Mouse (Mus musculus) intestine, embryonic 15.5 days (tissue): ENCODE measurements around the gene Cd4. TPM values are rescaled to one million over a fixed set of nuclear protein-coding genes. Genes with fewer than 3 reads are reported as not detected.
A peak's percentile ranks its signal among the peaks of the same experiment; 100 is the strongest.
"Not testable (repeated sequence)": the region's sequence is repeated elsewhere in the genome, so short reads cannot be mapped to it uniquely, and the experiment has no call there.

Experiments used
- ATAC-seq: fragments of 200-750 bp; cut with Nextera tagmentation; 2 replicates; pipeline ENCODE4 v1.8.0; 2017; ENCODE audit warnings: moderate TSS enrichment, moderate library complexity
- H3K27ac ChIP-seq: fragments of 300-500 bp; sonication (generic); 2 replicates; pipeline ENCODE4 v1.5.1; 2015; ENCODE audit warnings: mild to moderate bottlenecking, inconsistent platforms
- H3K27me3 ChIP-seq: fragments of 300-500 bp; sonication (generic); replicated peaks from 2 replicates; pipeline ENCODE4 v1.6.1; 2015; ENCODE audit warnings: inconsistent platforms
- H3K36me3 ChIP-seq: fragments of 300-500 bp; sonication (generic); 2 replicates; pipeline ENCODE4 v1.6.1; 2015; ENCODE audit warnings: inconsistent platforms
- H3K4me1 ChIP-seq: fragments of 300-500 bp; sonication (generic); replicated peaks from 2 replicates; pipeline ENCODE4 v1.6.1; 2015; ENCODE audit warnings: inconsistent platforms
- H3K4me2 ChIP-seq: fragments of 300-500 bp; sonication (generic); replicated peaks from 2 replicates; pipeline ENCODE4 v1.6.1; 2015; ENCODE audit warnings: mild to moderate bottlenecking, inconsistent platforms
- H3K4me3 ChIP-seq: fragments of 300-500 bp; sonication (generic); replicated peaks from 2 replicates; pipeline ENCODE4 v1.5.1; 2015; ENCODE audit warnings: inconsistent platforms
- H3K9ac ChIP-seq: fragments of 300-500 bp; sonication (generic); 2 replicates; pipeline ENCODE4 v1.6.1; 2015; ENCODE audit warnings: inconsistent platforms
- H3K9me3 ChIP-seq: fragments of 300-500 bp; sonication (generic); 2 replicates; pipeline ENCODE4 v1.6.1; 2016; ENCODE audit warnings: inconsistent platforms
- WGBS: fragments of 180-500 bp; shearing (Covaris S2); methylation state at CpG from one replicate; pipeline ENCODE4 v1.1.7; 2015; 5-methylcytosine and 5-hydroxymethylcytosine counted together
- polyA plus RNA-seq: library from polyadenylated mRNA; unstranded; fragments of >200 nt; fragmentation: Nextera tagmentation; extraction: Ambion mirVana; gene quantifications from 2 replicates; pipeline ENCODE4 v1.2.1, GENCODE M21; 2015

The Cd4 gene
- polyA plus RNA-seq, 1 experiment from 2014 or later: 0.48 TPM

DNA sequence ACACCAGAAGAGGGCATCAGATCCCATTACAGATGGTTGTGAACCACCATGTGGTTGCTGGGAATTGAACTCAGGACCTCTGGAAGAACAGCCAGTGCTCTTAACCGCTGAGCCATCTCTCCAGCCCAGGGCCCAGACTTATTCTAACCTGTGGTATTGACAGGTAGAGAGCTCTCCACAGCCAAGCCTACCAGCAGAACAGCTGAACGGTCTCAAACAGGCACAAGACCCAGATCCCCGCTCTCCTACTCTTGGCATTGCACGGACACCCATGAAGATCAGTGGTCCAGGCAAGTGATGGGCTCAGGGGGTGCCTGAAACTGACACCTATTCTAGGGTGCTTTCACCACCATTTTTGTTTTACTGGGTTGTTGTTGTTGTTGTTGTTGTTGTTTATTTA lies 56.8 kb downstream of the Cd4 start:
- peaks cover 10% of the 10 kb centered on the region for H3K36me3 ChIP-seq
- H3K4me1 ChIP-seq: peaks cover 21% of the 10 kb centered on the region
- H3K4me2 ChIP-seq: peak overlapping the region; percentile 90
- not testable (repeated sequence) for ATAC-seq, H3K4me3 ChIP-seq, H3K9ac ChIP-seq, H3K9me3 ChIP-seq, H3K27me3 ChIP-seq, H3K27ac ChIP-seq
- 96% methylated on average over 4 of the region's 4 CpGs for WGBS

DNA sequence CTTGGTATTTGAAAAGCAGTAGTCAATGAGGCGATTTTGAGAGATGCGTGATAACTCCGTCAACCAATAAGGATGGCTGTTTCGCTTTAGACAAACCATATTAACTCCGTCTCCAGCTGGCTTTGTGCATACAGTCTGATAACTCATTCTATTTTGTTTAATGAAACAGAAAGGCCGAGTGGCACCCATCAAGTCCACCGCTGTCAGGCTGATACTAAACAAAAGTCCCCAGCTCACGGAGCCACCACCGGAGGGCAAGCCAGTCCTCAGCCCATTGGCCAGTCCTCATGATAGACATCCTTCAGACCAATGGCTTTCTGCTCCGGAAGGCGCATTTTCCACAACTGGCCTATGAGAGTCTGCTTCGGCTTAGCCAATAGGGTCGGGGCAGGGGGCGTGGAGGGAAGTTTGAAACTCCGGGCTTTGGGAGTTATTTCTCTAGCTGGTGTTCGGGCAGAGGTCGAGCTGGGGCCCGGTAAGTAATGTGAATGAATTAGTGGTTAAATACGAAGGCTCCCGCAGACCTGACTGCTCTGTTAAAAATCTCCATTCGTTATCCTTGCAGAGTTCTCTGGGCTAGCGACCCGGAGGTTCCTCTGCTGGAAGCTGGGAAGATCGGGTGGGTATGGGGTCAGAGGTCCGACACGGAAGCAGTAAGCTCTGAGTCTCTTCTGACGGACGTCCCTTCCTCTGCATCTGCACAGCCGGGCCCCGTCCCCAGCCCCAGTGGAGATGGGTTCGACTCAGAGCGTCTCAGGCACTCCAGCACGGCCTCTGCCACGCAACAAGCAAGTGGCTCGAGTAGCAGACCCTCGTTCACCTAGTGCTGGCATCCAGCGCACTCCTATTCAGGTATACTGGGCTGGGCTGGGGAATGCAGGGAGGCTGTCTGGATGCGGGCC lies 58.0 kb downstream of the Cd4 start:
- WGBS: under 1% methylated on average over 38 of the region's 38 CpGs

DNA sequence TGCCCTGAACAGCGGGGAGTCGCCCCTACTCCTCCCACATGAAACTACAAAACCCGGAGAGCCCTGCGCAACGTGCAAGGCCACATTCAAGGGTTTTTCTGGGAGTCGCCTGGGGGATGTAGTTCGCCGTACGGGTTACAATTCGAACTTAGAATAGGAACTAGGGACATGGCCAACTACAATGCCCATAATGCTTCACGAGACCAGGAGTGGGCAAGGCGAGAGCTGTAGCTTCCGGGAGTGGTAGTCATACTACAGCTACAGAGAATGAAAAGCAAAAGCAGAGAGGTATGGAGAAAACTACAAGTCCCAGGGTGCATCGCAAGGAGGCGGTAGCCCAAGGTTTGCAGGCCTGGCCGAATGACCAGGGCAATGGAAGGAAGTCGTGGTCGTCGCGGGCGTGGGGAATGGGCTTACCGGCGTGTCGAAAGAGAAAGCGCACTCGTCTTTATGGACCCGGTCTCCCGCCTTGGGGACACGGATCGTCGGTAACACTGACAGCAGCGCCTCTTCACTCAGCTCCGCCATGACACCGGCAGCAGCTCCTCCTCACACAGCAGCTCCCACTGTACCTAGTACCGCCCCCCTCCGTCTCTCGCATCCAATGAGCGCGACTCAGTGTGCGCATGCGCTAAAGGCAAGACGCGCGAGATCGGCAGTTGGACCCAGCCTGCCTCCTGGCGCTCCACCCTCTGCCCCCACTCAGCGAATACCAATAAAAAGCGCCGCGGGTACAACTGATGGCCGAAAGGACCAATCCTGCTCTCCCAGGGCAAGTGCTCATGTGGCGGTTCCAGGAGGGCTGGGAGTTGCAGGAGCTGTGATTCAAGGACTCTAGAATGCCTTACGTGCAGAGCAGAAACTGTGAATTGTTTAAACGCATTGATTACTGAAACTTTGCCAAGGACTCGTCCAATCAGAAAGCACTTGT lies 58.9 kb downstream of the Cd4 start, which contains the start of the genes Usp5 and Cdca3:
Gene Usp5, minus strand, starts transcription at position 617 of the 931 bp plus-strand sequence.
Gene Cdca3, plus strand, starts transcription at position 680 of the 931 bp plus-strand sequence.
- Histone ChIP-seq H3K27me3 (no peaks in the 10 kb centered on the region), H3K4me3 (peak within 1 kb of the TSS; percentile 54), H3K4me1 (peaks cover 16% of the 10 kb centered on the region), H3K4me2 (peak within 1 kb of the TSS; percentile 90), H3K9me3 (no peaks in the 10 kb centered on the region), H3K9ac (peak within 1 kb of the TSS; percentile 70), H3K27ac (peak within 1 kb of the TSS; percentile 94), H3K36me3 (peaks cover 25% of the 10 kb centered on the region)
- ATAC-seq: peak; percentile 94
- under 1% methylated on average over 55 of the region's 55 CpGs for WGBS

More for the DNA sequence above, 58.0 kb downstream of the Cd4 start:
- Histone ChIP-seq H3K9ac (peak overlapping the region; percentile 70), H3K36me3 (peaks cover 16% of the 10 kb centered on the region), H3K4me3 (peak overlapping the region; percentile 54), H3K9me3 (no peaks in the 10 kb centered on the region), H3K27ac (peak overlapping the region; percentile 94), H3K4me2 (peak overlapping the region; percentile 90), H3K27me3 (no peaks in the 10 kb centered on the region), H3K4me1 (peaks cover 21% of the 10 kb centered on the region)
- ATAC-seq: peak; percentile 90

DNA sequence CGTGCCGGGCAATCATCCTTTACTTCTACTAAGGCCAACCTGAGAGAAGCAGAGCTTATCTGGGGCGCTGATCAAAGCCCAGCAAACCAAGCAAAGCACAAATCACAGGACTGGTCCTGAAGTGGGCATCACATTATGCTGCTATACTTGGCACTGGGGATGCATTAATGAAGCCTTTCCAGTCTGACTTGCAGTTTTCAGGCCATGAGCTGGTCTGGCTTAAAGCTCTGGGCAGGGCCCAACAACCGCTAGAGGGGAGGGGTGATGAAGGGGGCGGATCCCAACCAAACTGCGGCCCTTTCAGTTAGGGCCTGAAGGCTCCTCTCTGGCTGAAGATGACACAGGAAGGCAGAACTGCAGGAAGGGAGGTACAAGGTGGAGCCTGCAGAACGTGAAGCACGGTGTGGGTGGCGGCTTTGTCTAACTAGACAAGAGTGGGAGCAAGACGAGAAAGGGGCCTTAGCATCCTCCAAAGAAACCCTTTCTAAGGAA lies 59.9 kb downstream of the Cd4 start:
- 23% methylated on average over 10 of the region's 10 CpGs for WGBS

DNA sequence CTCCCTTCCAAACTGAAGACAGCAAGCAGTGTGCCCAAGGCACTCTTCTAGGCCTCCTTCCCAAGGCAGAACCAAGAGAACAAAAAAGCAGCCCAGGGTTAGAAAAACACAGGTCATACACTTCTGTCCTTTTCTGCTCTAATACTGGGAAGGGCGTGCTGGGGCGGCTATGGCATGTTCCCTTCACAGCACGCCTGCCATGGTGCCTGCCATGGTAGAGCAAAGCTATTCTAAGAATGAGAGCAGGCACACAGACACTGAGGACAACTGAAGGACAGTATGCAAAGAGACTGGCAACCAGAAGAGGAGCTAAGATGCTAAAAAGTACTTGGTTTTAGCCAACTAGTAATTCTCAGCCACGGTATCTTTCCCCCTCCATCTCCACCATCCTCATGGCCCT lies 66.0 kb downstream of the Cd4 start:
- peaks cover 76% of the 10 kb centered on the region for H3K36me3 ChIP-seq
- no peak overlapping the region for H3K4me3 ChIP-seq
- no peak overlapping the region for H3K9ac ChIP-seq
- H3K4me2 ChIP-seq: no peak overlapping the region
- H3K9me3 ChIP-seq: no peaks in the 10 kb centered on the region
- no peaks in the 10 kb centered on the region for H3K27me3 ChIP-seq
- no peak for ATAC-seq
- 93% methylated on average over 4 of the region's 4 CpGs for WGBS
- H3K4me1 ChIP-seq: no peaks in the 10 kb centered on the region
- no peak overlapping the region for H3K27ac ChIP-seq

More for the DNA sequence above, 59.9 kb downstream of the Cd4 start:
- H3K4me3 ChIP-seq: peak overlapping the region; percentile 54
- H3K27ac ChIP-seq: peak overlapping the region; percentile 13; the same call in 1 of the 2 replicates
- H3K9me3 ChIP-seq: no peaks in the 10 kb centered on the region
- no peaks in the 10 kb centered on the region for H3K27me3 ChIP-seq
- H3K9ac ChIP-seq: peak overlapping the region; percentile 54
- peaks cover 16% of the 10 kb centered on the region for H3K4me1 ChIP-seq
- H3K36me3 ChIP-seq: peaks cover 33% of the 10 kb centered on the region
- H3K4me2 ChIP-seq: peak overlapping the region; percentile 76
- no peak for ATAC-seq

DNA sequence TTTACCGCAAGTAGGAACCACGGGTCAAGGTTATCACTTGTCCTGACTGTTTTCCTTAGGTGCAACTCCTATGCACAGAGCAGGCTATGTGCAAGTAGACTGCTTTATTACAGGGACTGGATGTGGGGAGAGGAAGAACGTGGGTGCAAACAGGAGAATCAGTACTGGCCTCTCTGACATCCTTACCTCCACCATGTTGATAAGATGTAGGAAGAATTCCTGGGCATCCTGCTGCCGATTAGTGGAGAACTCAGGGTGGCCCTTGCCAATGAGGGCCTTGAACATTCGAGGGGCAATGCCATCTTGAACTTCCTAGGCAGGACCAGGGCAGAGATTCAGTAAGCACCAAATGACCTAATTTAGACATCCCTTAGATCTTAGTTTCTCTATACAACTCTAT lies 67.1 kb downstream of the Cd4 start:
- Histone ChIP-seq H3K4me3 (no peak overlapping the region), H3K4me1 (no peaks in the 10 kb centered on the region), H3K27ac (no peak overlapping the region), H3K27me3 (no peaks in the 10 kb centered on the region), H3K9me3 (no peaks in the 10 kb centered on the region), H3K4me2 (no peak overlapping the region), H3K36me3 (peaks cover 77% of the 10 kb centered on the region), H3K9ac (no peak overlapping the region)
- 94% methylated on average over 5 of the region's 5 CpGs for WGBS
- no peak for ATAC-seq

DNA sequence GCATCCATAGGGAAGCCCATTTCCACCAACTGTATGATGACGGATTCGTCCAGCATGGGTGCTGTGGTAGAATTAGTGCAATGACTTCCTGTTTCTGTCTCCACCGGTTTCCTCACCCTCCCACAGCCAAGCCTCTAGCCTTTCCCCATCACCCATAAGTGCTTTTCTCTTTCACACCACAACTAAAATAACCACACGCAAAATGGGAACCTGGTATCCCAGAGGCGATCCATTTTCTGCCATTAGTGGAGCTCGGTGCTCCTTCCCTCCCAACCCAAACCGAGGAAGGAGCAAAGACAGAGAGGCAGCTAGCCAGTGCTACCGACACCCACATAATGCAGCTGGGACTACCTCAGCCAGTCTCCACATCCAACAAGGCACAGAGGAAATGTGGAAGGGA lies 70.0 kb downstream of the Cd4 start:
- WGBS: 88% methylated on average over 8 of the region's 8 CpGs
- Histone ChIP-seq H3K4me2 (no peak overlapping the region), H3K27me3 (no peaks in the 10 kb centered on the region), H3K4me3 (no peak overlapping the region), H3K9ac (no peak overlapping the region), H3K9me3 (no peaks in the 10 kb centered on the region), H3K4me1 (peaks cover 13% of the 10 kb centered on the region), H3K27ac (no peak overlapping the region), H3K36me3 (peaks cover 57% of the 10 kb centered on the region)
- ATAC-seq: no peak

DNA sequence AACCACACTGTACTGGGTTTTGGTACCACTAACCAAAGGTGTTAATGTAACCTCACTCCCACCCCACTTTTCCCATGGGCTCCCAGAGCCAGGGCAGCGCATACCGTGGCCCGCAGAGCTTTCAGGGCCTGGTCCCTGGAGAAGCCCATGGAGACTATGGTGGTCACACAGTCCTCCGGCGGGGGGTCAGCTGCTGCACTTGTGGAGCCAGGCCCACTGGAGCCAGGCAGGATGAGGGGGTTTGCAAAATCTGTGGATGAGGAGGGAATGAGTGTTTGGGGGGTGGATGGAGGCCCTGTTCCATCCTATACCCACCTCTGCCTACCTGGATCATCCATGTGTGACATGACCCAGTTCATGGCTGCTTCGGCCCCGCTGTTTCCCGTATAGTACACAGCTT lies 70.5 kb downstream of the Cd4 start:
- H3K27ac ChIP-seq: no peak overlapping the region
- H3K4me2 ChIP-seq: no peak overlapping the region
- ATAC-seq: no peak
- 97% methylated on average over 8 of the region's 8 CpGs for WGBS
- peaks cover 53% of the 10 kb centered on the region for H3K36me3 ChIP-seq
- peaks cover 15% of the 10 kb centered on the region for H3K4me1 ChIP-seq
- H3K9ac ChIP-seq: no peak overlapping the region
- H3K4me3 ChIP-seq: no peak overlapping the region
- no peaks in the 10 kb centered on the region for H3K9me3 ChIP-seq
- no peaks in the 10 kb centered on the region for H3K27me3 ChIP-seq

DNA sequence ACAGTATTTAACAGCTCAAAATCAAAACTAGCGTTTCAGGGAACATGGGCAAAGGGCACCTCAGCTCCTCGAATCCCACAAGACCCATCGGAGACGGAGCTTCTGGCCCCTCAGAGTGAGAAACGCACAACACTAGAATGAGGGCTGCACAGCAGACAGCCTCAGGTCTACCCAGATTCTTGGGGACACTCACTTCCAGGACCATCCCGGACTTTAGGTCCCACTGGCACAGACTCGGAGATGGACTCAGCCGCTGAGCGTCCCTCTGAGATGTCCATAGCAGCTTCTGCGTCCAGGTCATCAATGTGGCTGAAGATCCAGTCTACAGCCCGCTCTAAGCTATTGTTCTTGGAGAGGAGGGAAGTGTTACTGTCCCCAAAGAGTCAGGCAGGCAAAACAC lies 70.9 kb downstream of the Cd4 start:
- no peaks in the 10 kb centered on the region for H3K9me3 ChIP-seq
- no peaks in the 10 kb centered on the region for H3K27me3 ChIP-seq
- H3K36me3 ChIP-seq: peaks cover 50% of the 10 kb centered on the region
- H3K4me2 ChIP-seq: no peak overlapping the region
- H3K4me3 ChIP-seq: no peak overlapping the region
- peaks cover 20% of the 10 kb centered on the region for H3K4me1 ChIP-seq
- no peak overlapping the region for H3K9ac ChIP-seq
- 92% methylated on average over 11 of the region's 11 CpGs for WGBS
- ATAC-seq: no peak
- H3K27ac ChIP-seq: no peak overlapping the region

DNA sequence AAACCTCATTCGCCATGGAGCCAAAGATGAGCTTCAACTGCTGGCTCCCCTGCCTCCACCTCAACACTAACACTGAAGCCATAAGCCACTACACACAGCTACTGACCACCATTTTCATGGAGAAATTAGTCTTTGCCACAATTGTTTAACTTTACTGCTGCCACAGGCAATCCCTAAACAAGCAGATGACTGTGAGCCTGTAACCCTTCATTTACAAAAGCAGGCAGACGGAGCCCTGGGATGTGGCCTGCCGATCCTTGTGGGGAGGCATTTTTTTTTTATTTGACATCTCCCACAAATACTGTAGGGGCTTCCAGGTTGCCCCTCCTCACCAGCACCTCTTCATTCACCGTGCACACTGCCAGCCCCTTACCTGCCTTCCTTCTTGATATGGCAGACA lies 71.4 kb downstream of the Cd4 start:
- Histone ChIP-seq H3K4me2 (no peak overlapping the region), H3K9me3 (no peaks in the 10 kb centered on the region), H3K36me3 (peaks cover 50% of the 10 kb centered on the region), H3K27me3 (no peaks in the 10 kb centered on the region), H3K4me3 (no peak overlapping the region), H3K27ac (no peak overlapping the region), H3K9ac (no peak overlapping the region), H3K4me1 (peaks cover 25% of the 10 kb centered on the region)
- ATAC-seq: no peak
- WGBS: 79% methylated on average over 4 of the region's 4 CpGs

DNA sequence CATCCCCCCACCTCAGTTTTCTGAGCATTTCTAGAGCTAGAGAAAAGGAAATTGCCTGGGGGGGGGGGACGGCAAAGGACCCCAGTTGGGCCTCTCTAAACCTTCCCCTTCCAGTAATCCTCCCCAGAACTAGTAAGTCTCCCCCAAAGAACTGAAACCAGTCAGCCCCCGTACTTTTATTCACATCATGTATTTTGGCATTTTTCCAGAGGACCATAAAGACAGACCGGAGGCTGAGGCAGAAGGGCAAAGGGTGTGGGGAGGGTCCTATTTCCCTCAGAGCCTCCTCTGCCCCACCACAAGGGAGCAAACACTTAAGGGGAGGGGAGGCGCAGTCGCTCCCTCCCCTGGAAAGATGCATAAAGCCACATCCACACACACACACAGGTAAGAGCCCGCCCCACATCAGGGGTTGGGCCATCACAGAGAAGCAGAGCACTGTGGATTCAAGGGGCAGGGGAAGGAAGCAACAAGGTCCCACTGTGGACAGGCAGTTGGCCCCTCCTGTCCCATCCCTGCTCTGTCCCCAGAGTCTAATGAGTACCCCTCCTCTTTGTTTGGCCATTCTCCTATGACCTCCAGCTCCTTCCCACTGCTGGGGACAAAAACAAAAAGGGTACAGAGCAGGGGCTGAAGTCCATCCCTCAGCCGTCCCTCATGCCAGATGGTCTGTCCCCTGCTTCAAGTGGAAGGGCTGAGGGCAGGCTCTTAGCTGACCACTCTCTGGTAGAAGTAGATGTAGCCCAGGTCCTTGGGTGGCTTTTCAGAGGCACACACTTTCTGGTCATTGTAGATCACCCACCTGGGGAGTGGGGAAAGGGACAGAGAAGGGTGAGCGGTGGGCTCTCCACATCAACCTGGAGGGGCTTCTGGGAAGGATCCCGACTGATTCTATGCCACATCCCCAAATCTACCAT lies 72.9 kb downstream of the Cd4 start:
- Histone ChIP-seq H3K27ac (no peak overlapping the region), H3K4me2 (peak overlapping the region; percentile 79), H3K4me1 (peaks cover 29% of the 10 kb centered on the region), H3K27me3 (no peaks in the 10 kb centered on the region), H3K9ac (no peak overlapping the region), H3K4me3 (no peak overlapping the region), H3K36me3 (peaks cover 45% of the 10 kb centered on the region), H3K9me3 (no peaks in the 10 kb centered on the region)
- 56% methylated on average over 9 of the region's 9 CpGs for WGBS
- ATAC-seq: peak; percentile 2; the same call in 1 of the 2 replicates
